Mouse (Mus musculus) left cerebral cortex, adult 2 months (tissue): ENCODE data around the gene Itih3. TPM values are rescaled to one million over a fixed set of nuclear protein-coding genes. Genes with fewer than 3 reads are reported as not detected.

Experiments
- DNase-seq, 2 experiments: peaks; one replicate each; pipeline ENCODE4 v3.0.0; 2021 to 2022; ENCODE audit warnings: low spot score in 2 of 2, mixed read lengths in 1 of 2; ENCODE audit errors: extremely low spot score in 1 of 2
- H3K27ac ChIP-seq: fragments of 200-600 bp; 2 replicates; pipeline ENCODE4 v1.8.1; 2022
- H3K4me3 ChIP-seq: fragments of 200-600 bp; 2 replicates; pipeline ENCODE4 v1.8.1; 2022
- CTCF ChIP-seq: fragments of 200-600 bp; IDR thresholded peaks from 2 replicates; pipeline ENCODE4 v1.8.1; 2022; ENCODE audit warnings: antibody characterized with exemption, mild to moderate bottlenecking, moderate library complexity
- intact Hi-C: fragments of 180-260 bp; cut with DNase I; formaldehyde crosslinking; loops from one replicate; pipeline ENCODE4 v1.15.1; 2025
- long read RNA-seq, 2 experiments: library from polyadenylated mRNA; stranded (forward); transcript quantifications; one replicate each; pipeline ENCODE4 v2.0.0; 2021; ENCODE audit warnings: borderline mapping rate in 2 of 2
- total RNA-seq, 2 experiments: library from RNA; stranded (reverse); gene quantifications; 2 replicates each; pipeline ENCODE4 v1.2.3; 2021

Itih3 gene
- 10 to 100 TPM; 24.6 to 24.7 TPM for total RNA-seq
- long read RNA-seq, experiment 1, partial matches to known transcripts: 21 of 62 reads
- long read RNA-seq, experiment 1, other reads (novel, unspliced or antisense): 41 of 62 reads
- long read RNA-seq, experiment 2, partial matches to known transcripts: 8 of 59 reads
- long read RNA-seq, experiment 2, other reads (novel, unspliced or antisense): 51 of 59 reads

GRCm38 (mm10) chr14:30923375-30924105, at the start of gene Itih3:
Gene Itih3 (minus strand): TSS chr14:30923760.
- no peak for TF ChIP-seq CTCF
- Histone ChIP-seq H3K4me3 (no peak within 1 kb of the TSS), H3K27ac (peak within 1 kb of the TSS; percentile 38; the same call in 1 of the 2 replicates)
- peak; percentile 22 for DNase-seq
- intact Hi-C loops: no loop called here

GRCm38 (mm10) chr14:30960366-30960765, 36.8 kb upstream of the Itih3 start:
- TF ChIP-seq CTCF: no peak
- intact Hi-C loops: no loop called here
- DNase-seq: no peak

GRCm38 (mm10) chr14:30959031-30959430, 35.5 kb upstream of the Itih3 start:
- no peak for DNase-seq
- no peak overlapping the region for H3K4me3 ChIP-seq
- TF ChIP-seq CTCF: no peak
- intact Hi-C loops: no loop called here
- no peak overlapping the region for H3K27ac ChIP-seq

More at GRCm38 (mm10) chr14:30960366-30960765, 36.8 kb upstream of the Itih3 start:
- H3K4me3 ChIP-seq: no peak overlapping the region
- no peak overlapping the region for H3K27ac ChIP-seq

GRCm38 (mm10) chr14:30958517-30958916, 35.0 kb upstream of the Itih3 start:
- intact Hi-C loops: no loop called here
- no peak for TF ChIP-seq CTCF
- no peak for DNase-seq
- Histone ChIP-seq H3K4me3 (no peak overlapping the region), H3K27ac (no peak overlapping the region)

- intact Hi-C loops: loop anchor here (2.0 kb wide), 1 partner anchor 50 kb away; the partner anchor contains the start of genes Glt8d1 and Spcs1
Measured at GRCm38 (mm10) chr14:30951154-30951825, 27.7 kb upstream of the Itih3 start, which contains the start of gene Nek4. Gene Nek4 (plus strand): TSS chr14:30951377.

GRCm38 (mm10) chr14:30949986-30950385, 26.4 kb upstream of the Itih3 start:
- intact Hi-C loops: loop anchor here (2.0 kb wide), 1 partner anchor 51 kb away; the partner anchor contains the start of genes Glt8d1 and Spcs1
- no peak for TF ChIP-seq CTCF
- DNase-seq: no peak
- Histone ChIP-seq H3K27ac (no peak overlapping the region), H3K4me3 (no peak overlapping the region)

More at GRCm38 (mm10) chr14:30951154-30951825, 27.7 kb upstream of the Itih3 start, which contains the start of gene Nek4:
- H3K4me3 ChIP-seq: peak within 1 kb of the TSS; percentile 86
- peak; percentile 94 to 96 for DNase-seq
- H3K27ac ChIP-seq: peak within 1 kb of the TSS; percentile 84
- TF ChIP-seq CTCF: peak; percentile 25

- no peak for TF ChIP-seq CTCF
- H3K4me3 ChIP-seq: no peak overlapping the region
- H3K27ac ChIP-seq: no peak overlapping the region
- no peak for DNase-seq
- intact Hi-C loops: loop anchor here (2.0 to 5.0 kb wide), 2 partner anchors 78 to 117 kb away; partner anchors contain the start of gene Tmem110
Measured at GRCm38 (mm10) chr14:30944745-30945144, 21.2 kb upstream of the Itih3 start.

GRCm38 (mm10) chr14:30943860-30944674, 20.5 kb upstream of the Itih3 start:
- TF ChIP-seq CTCF: peak; percentile 89
- no peak overlapping the region for H3K27ac ChIP-seq
- intact Hi-C loops: loop anchor here (2.0 to 5.0 kb wide), 2 partner anchors 77 to 117 kb away; partner anchors contain the start of gene Tmem110
- H3K4me3 ChIP-seq: no peak overlapping the region
- DNase-seq: peak; percentile 49 to 68

- intact Hi-C loops: loop anchor here (5.0 kb wide), 1 partner anchor 116 kb away; the partner anchor contains the start of gene Tmem110
- no peak for DNase-seq
- no peak for TF ChIP-seq CTCF
- Histone ChIP-seq H3K4me3 (no peak within 1 kb of the TSS), H3K27ac (no peak within 1 kb of the TSS)
Measured at GRCm38 (mm10) chr14:30943038-30943437, 19.5 kb upstream of the Itih3 start, which contains the start of gene Itih1. Gene Itih1 (minus strand): TSS chr14:30943289.

GRCm38 (mm10) chr14:30942254-30942653, 18.7 kb upstream of the Itih3 start:
- H3K4me3 ChIP-seq: no peak overlapping the region
- intact Hi-C loops: loop anchor here (5.0 kb wide), 1 partner anchor 115 kb away; the partner anchor contains the start of gene Tmem110
- no peak for TF ChIP-seq CTCF
- DNase-seq: no peak
- no peak overlapping the region for H3K27ac ChIP-seq

- no peak for DNase-seq
- Histone ChIP-seq H3K27ac (no peak overlapping the region), H3K4me3 (no peak overlapping the region)
- TF ChIP-seq CTCF: no peak
- intact Hi-C loops: loop anchor here (5.0 kb wide), 1 partner anchor 41 kb away; no protein-coding TSS in a partner anchor
Measured at GRCm38 (mm10) chr14:30933351-30933750, 9.8 kb upstream of the Itih3 start.
